In genomic region chr17:25612537-25612936, GRCm38 (mm10) we compare ENCODE assay signal across 17 mouse cellular contexts. TPM values are rescaled to one million over a fixed set of nuclear protein-coding genes. Genes with fewer than 3 reads are reported as not detected.
DNase-seq lines count a peak whose midpoint lies in the region; ATAC-seq lines count a peak whose summit lies in the region.
"Had no signal": no experiment of that assay in that cellular context is flagged by ENCODE, and none has a peak within 500 bp of the region (broad histone marks: within the 10 kb centered on the region; RNA-seq: fewer than 3 reads in every experiment).

No protein-coding gene starts in this region.

- intact Hi-C loops in heart, postnatal 10 days (cut with DNase I): no loop called here

- DNase-seq in cerebellum, adult 11-12 months: peak; percentile 64
- DNase-seq in cerebellum, postnatal 4 days (ENCODE audit: low spot score in 2 of 2): no peak
- DNase-seq in brain, adult 2 months (ENCODE audit: low read depth, low spot score): peak; percentile 76
- peak; percentile 64 for DNase-seq in cerebellum, adult 9-10 months
- DNase-seq in cerebellum, postnatal 25 days: peak; percentile 63 to 68
- no peak for DNase-seq in heart, postnatal 10 days
- DNase-seq in adrenal gland, adult (ENCODE audit: inconsistent age in 2 of 2, low spot score in 1 of 2): no peak
- DNase-seq: adrenal gland, postnatal 10 days; gastrocnemius, postnatal 10 days; heart, postnatal 4 days; kidney, adult 8-10 months had no signal

- no peak for ATAC-seq in granulocyte monocyte progenitor cell, adult 5-6 weeks (replicated peaks; ENCODE audit: poor library complexity, severe bottlenecking)
- ATAC-seq: forebrain, embryonic 16.5 days; hindbrain, embryonic 16.5 days; inflammation-experienced regulatory T-cells, adult 6 months; intestine, postnatal 0 days; Patski had no signal

RNA-seq across cellular contexts. Expression of gene Lmf1, which starts 33.7 kb away (rescaled TPM):
- 10 to 100 TPM; 25.4 to 27.0 TPM for total RNA-seq in heart, postnatal 10 days (2021)
- 34.0 and 36.8 TPM in 2 replicates for total RNA-seq in granulocyte monocyte progenitor cell, adult 5-6 weeks (2014; fragmentation: Nextera tagmentation)
- 6.9 and 10.7 TPM in 2 replicates for total RNA-seq in granulocyte monocyte progenitor cell, adult 5-6 weeks (2017)

RNA-seq across cellular contexts. Expression of gene Sox8, which starts 42.1 kb away (rescaled TPM):
- total RNA-seq in heart, postnatal 10 days (2021): under 1 TPM; 0.72 to 0.93 TPM
- total RNA-seq in granulocyte monocyte progenitor cell, adult 5-6 weeks (2014; fragmentation: Nextera tagmentation): 1.1 TPM in 1 of 2 replicates, not detected in the other
- not detected in 2 replicates for total RNA-seq in granulocyte monocyte progenitor cell, adult 5-6 weeks (2017)

Comparison
In these comparisons a context has a peak if more than half of its experiments do, and no peak if none do; other contexts are left out.
1. DNase-seq: peak in cerebellum, adult 11-12 months (single experiment), brain, adult 2 months (single experiment), cerebellum, adult 9-10 months (single experiment) and cerebellum, postnatal 25 days (2 of 2); none in cerebellum, postnatal 4 days (0 of 2), heart, postnatal 10 days (0 of 2) and adrenal gland, adult (0 of 2).